Mouse (Mus musculus): ENCODE measurements around the gene Hbq1a.
"Not testable (repeated sequence)": the region's sequence is repeated elsewhere in the genome, so short reads cannot be mapped to it uniquely, and the experiment has no call there.

Hbq1a gene

DNA sequence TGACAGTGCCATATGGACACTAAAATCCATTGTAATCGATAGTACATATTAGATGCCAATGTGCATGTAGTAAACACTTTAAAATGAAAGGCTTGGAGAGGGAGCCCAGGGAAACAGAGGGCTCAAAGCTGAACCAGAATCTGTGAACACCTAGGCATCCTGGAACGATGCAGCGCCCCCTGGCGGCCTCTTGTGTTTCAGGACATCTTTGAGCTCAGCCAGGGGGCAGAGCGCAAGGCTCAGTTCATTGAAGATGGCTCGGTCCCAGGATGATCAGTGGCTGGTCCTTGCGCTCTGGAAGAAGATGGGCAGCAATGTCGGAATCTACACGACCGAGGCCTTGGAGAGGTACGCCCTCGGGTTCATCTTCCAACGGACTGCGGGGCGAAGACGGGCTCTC lies at the start of gene Hbq1a:
TSS of gene Hbq1a (plus strand) at position 205 of the 400 bp plus-strand sequence.
- DNase-seq (ENCODE audit: low spot score in 2 of 2) = peak; percentile 18 to 59

DNA sequence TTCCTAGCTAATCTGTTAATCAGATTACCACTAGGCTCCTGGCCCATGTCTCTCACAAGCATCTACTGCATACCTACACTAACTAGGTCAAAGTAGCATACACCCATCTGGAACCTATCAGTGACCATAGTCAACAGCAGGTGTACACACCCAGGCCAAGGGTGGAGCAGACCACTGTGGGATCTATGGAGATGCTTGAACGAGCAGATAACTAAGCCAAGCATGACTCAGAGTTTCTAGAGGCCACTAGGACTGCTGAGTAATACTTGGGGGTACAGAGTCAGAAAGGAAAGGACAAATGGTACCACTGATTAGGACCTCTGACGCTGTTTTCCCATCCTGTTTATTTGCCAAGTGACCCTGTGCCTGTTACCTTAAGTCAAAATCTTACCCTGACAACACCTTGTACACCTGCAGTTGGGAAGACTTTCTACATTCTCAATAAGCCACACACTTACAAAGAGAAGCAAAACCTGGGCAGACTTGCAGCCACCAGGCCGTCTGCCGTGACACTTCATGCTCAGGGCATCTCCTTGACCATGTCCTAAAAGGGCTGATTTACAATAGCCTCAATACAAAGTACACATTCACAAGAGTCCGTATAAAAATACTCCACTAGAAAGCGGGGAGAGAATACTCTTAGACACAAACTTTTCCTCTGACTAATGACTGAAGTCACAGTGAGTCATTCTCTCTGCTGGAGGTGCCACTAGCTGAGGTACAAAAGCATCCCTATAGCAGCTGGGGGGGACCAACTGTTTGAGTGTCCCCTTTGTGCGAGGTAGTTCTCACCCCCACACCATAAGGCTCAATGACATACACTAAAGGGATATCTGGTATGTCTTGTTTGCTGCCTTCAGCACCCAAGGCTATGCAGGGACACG lies 48.7 kb upstream of the Hbq1a start:
- DNase-seq (ENCODE audit: low spot score in 2 of 2) = peak; percentile 70 to 85

DNA sequence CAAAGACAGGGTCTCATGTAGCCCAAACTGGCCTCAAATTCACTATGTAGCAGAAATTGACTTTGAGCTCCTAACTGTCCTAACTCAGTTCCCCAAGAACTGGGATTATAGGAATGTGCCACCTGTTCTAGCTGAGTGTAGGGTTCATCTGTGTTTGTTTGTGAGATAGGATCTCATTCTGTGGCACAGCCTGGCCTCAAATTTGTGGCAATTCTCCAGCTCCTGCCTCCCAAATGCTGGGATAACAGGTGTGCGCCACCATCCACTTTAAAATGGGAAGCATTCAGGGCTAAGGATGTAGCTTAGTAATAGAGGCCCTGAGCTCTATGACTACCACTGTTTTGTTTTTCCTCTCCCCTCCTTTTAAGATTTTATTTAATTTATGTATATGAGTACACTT lies 46.7 kb upstream of the Hbq1a start:
- no peak for DNase-seq (ENCODE audit: low spot score in 2 of 2)

DNA sequence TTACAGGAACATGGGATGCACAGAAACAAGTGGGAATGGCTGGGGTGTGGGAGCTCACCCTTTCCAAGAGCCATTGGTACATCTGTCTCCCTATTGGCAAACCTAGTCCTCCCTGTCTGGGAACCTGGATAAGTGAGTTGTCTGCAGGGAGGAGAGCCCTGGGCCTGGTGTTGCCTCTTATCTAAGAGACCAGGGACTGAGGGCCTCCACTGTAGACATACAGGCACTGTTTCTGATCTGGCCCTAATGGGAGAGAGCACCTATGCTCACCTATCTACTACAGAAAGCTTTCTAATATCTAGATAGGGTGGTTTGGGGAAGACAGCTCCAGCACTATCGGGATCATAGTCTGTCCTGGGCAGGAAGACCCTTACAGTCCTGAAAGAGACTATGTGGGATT lies 43.7 kb upstream of the Hbq1a start:
- DNase-seq (ENCODE audit: low spot score in 2 of 2) = peak; percentile 55 to 76

DNA sequence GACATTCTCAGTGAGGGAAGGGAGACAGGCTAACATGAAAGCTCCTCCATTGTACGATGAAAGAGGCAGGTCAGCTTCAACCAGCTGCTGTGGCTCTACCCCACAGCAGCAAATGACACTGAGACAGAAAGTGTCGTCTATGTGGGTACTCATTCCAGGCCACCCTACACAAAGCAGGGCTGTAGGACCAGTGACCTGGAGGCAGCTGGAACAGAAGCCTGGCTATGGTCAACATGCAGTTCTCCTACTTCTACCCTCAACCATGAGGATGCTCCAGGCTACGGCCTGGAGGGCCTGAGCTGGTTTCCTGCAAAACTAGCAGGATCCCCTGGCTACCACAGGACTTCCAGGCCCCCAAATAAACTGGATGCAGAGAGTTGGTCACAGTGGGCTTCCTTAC lies 43.3 kb upstream of the Hbq1a start:
- DNase-seq (ENCODE audit: low spot score in 2 of 2) = no peak

DNA sequence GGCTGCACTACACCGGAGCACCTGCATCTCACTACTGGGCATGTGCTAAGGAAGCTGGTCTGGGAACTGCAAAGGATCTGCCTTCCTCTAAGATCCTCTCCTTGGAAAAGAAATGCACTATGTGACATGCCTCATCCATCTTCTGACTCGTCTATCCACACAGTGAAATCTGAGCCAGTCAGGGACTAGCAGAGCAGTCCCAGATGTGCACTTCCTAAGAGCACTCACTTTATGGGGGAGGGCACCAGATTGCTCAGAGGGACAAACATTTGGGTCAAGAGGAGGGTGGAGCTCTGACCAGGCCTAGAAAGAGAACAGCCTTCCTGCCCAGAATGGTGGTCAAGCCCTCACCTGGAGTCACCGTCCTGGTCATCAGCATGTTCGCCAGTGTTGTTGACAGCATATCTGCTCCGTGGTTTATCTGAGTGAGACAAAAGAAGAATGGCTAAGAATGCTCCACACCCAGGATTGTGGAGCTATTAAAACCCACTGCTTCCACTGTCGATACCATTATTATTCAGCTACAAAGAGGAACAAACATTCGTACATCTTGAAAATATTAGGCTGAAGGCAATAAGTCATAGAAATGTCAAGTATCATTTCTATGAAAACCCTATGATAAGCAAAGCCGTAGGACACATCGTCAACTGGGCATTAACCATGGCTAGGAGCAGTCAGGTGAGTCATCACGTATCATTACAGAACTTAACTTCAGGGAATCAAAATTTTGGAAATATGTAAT lies 37.0 kb upstream of the Hbq1a start:
- DNase-seq (ENCODE audit: low spot score in 2 of 2) = no peak

DNA sequence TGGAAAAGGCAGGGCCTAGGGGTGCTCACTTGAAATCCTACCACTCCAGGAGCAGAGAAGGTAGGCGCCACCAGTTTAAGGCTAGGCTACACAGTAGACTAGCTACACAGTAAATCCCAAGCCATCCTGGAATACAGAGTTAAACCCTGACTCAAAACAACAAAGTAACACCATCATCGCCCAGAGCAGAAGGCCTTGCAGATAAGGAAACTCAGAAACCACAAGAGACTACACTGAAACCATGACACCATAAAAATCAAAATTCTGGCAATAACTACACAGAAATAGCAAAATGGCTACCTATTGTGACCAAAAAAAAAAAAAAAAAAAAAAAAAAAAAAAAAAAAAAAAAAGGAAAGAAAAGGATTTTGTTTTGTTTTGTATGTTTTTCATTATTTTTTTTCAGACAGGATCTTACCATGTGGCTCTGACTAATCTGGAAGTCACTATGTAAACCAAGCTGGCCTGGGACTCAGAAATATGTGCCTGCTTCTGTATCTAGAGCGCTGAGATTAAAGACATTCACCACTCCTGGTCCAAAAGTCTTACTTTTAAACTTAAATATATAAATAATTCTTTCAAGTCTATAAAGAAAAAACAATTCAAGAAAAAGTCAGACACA lies 34.6 kb upstream of the Hbq1a start:
- DNase-seq (ENCODE audit: low spot score in 2 of 2) = peak; percentile 30 to 70

DNA sequence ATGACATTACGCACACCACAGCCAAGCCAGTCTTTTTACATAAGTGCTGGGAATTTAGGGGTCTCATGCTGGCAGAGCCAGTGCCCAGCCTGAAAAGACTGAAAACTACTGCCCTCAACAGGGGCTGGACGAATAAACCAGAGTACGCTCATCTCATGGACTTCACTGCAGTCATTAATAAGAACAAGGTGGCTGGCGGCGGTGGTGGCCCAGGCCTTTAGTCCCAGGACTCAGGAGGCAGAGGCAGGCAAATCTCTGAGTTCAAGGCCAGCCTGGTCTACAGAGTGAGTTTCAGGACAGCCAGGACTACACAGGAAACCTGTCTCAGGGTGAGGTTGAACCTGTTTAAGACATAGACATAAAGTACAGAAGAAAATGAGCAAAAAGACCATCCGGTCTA lies 33.7 kb upstream of the Hbq1a start:
- no peak for DNase-seq (ENCODE audit: low spot score in 2 of 2)

DNA sequence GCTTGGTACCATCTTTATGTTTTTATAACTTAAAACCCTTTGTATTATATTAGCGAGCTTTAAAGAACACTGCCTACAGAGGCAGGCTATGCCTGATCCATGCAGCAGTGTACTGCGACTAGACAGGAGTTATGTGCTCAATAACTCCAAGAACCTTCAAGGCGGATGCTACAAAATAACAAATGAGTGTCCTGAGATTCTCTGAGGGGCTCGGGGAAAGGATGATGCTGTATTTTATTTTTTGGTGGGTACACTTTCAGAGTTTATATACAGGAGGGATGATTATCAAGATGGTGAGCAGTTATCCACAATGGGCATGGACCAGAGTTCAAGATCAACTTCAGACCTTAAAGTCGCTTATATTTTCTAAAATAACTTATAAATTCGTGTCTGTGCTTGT lies 33.1 kb upstream of the Hbq1a start:
- no peak for DNase-seq (ENCODE audit: low spot score in 2 of 2)

DNA sequence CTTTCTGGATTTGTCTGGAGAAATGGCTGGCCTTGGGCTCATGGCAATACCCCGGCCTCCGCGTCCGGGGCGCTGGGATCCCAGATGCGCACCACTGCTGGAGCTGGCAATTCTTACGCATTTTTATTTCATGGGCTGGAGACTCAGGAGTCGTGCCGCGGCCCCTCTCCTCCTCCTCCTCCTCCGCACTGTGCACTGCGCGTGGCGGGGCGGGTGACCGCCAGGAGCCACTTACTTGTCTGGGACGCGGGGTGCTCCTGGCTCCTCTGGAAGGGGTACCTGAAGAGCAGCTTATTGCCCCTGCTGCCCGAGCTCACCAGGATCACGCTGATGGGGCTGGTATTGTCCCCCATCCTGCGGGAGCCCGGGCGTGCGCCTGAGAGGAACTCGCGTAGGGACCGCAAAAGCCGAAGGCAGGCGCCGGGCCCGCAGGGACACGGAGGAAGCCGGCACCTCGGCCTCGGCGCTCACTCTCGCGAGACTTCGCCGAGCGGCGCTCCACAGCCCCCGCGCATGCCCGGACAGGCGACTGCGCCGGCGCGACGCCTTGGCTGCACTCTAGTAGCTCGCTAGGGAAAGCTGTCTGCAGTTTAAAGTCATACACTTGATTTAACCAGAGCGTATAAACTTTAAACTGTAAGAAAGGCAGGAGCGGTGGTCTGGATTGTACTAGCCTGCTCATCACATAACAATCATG lies 32.5 kb upstream of the Hbq1a start, which contains the start of gene Nprl3:
TSS of gene Nprl3 (minus strand) at position 520 of the 697 bp plus-strand sequence.
- DNase-seq (ENCODE audit: low spot score in 2 of 2) = peak; percentile 95 to 96

DNA sequence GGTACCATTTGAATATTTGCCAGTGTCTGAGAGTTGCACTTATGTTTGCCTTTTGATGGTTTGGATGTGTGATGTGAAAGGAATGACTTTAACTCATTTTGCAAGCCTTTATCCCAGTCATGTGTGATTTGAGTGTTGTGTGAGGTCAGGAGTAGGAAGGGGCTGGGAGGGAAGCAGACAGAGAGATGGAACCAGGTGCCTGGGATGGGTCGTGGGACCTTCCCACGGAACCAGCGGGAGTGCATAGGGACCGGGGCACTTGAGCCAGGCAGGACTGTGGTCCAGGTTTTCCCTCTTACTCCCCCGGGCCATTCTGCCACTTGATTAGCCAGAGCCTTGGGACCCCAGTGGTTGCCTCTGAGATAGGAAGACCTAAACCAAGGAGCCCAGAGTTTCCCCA lies 31.9 kb upstream of the Hbq1a start:
- DNase-seq (ENCODE audit: low spot score in 2 of 2) = no peak

DNA sequence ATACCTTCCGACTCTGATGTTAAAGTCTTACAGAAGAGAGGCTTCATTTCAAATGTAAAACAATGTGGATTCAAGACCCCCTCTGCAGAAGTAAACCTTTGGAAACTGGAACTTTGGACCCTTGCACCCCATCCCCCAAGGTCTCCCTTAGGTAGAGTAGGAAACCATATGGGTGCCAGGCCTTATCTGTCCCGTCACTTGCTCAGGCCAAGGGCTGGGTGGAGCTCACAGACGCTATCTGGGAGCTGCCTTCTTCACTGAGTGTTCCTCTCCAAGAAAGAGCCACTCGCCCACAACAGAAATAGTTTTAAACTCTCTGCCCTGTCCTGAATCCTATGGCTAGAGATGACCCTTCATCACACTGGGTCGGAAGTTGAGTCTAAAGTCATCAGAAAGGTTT lies 30.9 kb upstream of the Hbq1a start:
- DNase-seq (ENCODE audit: low spot score in 2 of 2) = peak; percentile 59 to 75

DNA sequence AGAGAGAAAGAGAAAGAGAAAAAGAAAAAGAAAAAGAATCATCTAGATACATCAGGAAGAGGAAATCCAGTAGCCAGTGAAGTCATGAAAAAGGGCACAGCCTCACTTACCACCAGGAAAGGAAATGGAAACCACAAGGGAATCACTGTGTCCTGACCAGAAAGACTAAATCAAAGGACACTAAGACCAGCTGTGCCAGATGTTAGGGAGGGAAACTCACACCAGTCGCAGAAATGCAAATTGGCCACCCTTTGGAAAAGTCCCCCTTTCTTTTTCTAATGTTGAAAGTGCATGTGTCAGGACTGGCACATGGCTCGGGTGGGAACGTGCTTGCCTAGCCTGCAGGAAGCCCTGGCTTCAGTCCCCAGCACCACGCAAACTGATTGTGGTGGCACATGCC lies 28.7 kb upstream of the Hbq1a start:
- no peak for DNase-seq (ENCODE audit: low spot score in 2 of 2)

DNA sequence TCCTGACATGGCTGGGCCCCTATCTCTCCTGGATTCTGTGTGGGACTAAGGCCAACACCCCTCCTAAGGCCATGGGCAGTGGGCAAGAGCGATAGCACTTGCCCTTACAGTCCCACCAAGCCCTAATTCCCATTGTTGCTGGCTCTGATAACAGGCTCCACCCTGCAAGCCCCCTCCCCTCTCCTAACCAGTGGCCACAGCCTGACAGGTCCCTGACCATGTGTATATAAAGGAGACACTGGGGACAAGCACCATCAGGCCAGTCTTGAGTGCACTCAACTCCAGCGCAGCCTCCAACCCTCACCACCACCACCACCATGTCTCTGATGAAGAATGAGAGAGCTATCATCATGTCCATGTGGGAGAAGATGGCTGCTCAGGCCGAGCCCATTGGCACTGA lies 23.5 kb upstream of the Hbq1a start, which contains the start of gene Hba-x:
TSS of gene Hba-x (plus strand) at position 54 of the 400 bp plus-strand sequence.
- DNase-seq (ENCODE audit: low spot score in 2 of 2) = no peak

DNA sequence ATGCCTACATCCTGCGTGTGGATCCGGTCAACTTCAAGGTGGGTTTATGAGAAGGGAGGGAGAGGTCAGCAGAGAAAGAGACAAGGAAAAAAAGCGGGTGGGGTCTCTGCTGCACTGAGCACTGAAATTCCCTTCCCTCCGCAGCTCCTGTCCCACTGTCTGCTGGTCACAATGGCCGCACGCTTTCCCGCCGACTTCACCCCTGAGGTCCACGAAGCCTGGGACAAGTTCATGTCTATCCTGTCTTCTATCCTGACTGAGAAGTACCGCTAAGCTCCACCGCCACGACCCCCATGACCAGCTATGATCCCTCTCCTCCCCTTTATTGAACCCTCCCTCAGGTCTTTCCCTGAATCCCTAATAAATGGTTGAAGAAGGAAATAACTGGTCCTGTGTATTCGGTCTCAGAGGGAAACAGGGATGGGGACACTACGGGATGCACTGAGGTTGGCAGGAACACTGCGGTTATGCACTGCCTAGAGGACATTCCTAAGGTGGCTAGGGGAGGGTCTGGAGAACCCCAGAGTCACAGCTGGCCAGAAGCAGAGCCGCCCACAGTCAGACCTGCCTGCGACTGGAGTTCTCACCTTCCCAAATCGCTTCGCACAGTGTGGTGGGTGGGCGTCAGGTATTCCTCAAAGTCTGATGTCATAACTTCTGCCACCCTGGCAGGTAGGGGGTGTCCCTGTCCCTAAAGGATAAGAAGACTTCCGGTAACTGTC lies 22.0 kb upstream of the Hbq1a start:
- DNase-seq (ENCODE audit: low spot score in 2 of 2) = no peak

DNA sequence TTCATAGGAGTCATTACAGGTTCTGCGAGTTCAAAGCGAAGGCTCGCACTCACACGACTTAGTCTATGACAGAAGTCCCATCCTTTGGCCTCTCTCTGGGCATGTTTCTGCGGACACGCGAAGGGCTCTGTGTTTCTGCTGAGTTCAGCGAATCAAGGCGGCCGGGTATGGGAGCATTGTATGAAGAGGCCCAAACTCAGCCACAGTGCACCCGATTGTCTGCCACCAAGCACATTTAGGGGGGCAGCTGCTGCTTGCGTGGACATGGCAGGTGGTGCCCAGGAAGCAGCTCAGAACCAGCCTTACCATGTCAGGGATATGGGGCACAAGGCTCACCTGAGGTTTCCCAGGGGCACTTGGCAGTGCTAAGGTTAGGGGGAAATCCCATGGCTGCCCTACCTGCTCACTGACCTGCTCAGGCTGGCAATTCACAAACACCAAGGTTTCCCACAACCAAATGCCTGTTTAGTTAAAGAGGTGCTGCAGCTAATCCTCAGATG lies 21.4 kb upstream of the Hbq1a start:
- DNase-seq (ENCODE audit: low spot score in 2 of 2) = no peak

DNA sequence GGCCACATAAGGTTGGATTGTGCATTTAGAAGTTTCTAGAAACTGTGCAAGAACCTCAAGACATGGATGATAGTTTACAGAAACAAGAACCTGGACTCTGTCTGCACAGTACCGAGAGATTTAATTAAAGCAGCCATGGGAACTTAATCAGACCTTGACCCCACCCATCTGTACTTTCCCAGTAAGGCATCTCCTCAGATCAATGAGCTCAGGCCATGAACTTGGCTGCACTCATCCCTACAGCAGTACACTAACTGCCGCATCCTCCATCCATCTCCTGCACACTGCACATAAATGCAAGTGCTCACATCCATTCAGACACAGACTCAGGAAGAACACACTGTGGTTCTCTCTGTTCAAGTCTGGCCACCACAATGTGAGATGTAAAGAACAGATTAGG lies 19.2 kb upstream of the Hbq1a start:
- no peak for DNase-seq (ENCODE audit: low spot score in 2 of 2)

DNA sequence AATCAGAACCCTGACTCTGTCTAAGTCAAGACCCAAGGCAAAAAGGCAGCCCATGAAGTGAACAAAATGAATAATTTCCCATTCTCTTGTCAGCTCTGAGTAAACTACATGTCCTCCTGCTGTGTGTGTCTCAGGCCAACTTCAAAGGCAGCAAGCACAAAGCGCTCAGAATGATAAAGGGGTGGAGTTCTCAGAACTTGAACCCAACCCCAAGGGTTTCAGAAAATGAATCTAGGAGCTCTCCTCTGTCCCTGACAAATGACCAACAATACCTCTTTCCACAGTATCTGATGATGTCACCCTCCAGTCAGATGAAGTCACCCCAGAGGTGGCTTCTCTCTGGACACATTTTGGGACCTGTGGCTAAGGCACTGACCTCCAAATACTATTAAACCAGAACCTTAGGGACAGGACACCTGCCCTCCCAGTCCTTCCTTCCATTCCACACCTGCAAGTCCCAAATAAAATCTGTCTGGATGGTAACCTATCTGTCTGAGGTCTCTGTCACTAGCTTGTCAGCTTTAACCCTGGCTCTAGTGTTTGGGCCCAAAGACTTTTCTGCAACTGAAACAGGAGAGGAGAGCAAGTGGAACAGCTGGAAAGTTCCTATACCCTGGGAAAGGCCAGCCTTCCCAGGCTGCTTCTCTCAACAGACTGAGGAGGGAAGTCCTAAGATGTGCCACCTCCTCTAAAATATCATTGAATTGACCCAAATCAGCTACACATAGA lies 18.3 kb upstream of the Hbq1a start:
- DNase-seq (ENCODE audit: low spot score in 2 of 2) = no peak

DNA sequence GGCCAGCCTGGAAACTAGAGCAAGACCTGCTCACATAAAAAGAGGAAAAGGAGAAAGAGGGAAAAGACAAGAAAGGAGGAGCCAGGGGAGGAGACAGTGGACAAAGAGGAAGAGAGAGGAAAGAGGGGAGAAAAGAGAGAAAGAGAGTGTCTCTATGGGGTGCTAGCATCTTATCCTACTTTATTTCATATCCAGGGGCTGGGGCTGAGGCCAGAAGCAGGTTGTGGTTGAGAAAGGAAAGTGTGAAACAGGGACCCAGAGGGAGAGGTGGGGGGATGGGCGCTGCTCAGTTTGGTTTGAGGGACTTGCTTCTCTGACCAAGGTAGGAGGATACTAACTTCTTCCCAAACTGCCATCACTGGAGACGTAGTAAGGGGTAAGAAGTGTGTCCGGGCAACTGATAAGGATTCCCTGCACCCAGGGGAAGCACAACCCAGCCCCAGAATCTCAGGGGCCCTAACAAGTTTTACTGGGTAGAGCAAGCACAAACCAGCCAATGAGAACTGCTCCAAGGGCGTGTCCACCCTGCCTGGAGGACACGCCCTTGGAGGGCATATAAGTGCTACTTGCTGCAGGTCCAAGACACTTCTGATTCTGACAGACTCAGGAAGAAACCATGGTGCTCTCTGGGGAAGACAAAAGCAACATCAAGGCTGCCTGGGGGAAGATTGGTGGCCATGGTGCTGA lies 16.6 kb upstream of the Hbq1a start, which contains the start of gene Hba-a1:
TSS of gene Hba-a1 (plus strand) at position 421 of the 687 bp plus-strand sequence.
- DNase-seq (ENCODE audit: low spot score in 2 of 2) = not testable (repeated sequence)

Data from spleen, postnatal 36 days (tissue).